ENCODE assay signal across 14 mouse cellular contexts in genomic region chr6:98947486-98948152, GRCm38 (mm10).
DNase-seq lines count a peak whose midpoint lies in the region; ATAC-seq and TF ChIP-seq lines count a peak whose summit lies in the region.
"Had no signal": no experiment of that assay in that cellular context is flagged by ENCODE, and none has a peak within 500 bp of the region (broad histone marks: within the 10 kb centered on the region; RNA-seq: fewer than 3 reads in every experiment).

No protein-coding gene starts in this region.

- TF ChIP-seq EP300 in lung, postnatal 0 days (IDR thresholded peaks at IDR 0.05) = no peak

- H3K4me3 ChIP-seq in forebrain, embryonic 12.5 days (replicated peaks) = no peak overlapping the region
- no peak overlapping the region for H3K4me3 ChIP-seq in forebrain, postnatal 0 days (ENCODE audit: low read depth, low read length)
- H3K4me3 ChIP-seq in lung, postnatal 0 days (ENCODE audit: low read depth, low read length) = no peak overlapping the region
- no peak overlapping the region for H3K4me3 ChIP-seq in forebrain, embryonic 14.5 days (ENCODE audit: low read depth, low read length)
- H3K4me3 ChIP-seq: hindbrain, embryonic 15.5 days; left cerebral cortex, adult 2 months; liver, embryonic 12.5 days; megakaryocyte, embryonic 14.5 days had no signal

- peak overlapping the region; percentile 53 for H3K27ac ChIP-seq in forebrain, embryonic 12.5 days
- H3K27ac ChIP-seq in forebrain, postnatal 0 days (ENCODE audit: low read depth, low read length) = no peak overlapping the region
- no peak overlapping the region for H3K27ac ChIP-seq in lung, postnatal 0 days (ENCODE audit: low read length)
- H3K27ac ChIP-seq in forebrain, embryonic 14.5 days (ENCODE audit: low read depth, low read length) = no peak overlapping the region
- H3K27ac ChIP-seq: hindbrain, embryonic 15.5 days; left cerebral cortex, adult 2 months; liver, embryonic 12.5 days had no signal

- H3K27me3 ChIP-seq in forebrain, embryonic 12.5 days = peaks cover 47% of the 10 kb centered on the region
- no peaks in the 10 kb centered on the region; the same call in 1 of the 2 replicates for H3K27me3 ChIP-seq in forebrain, postnatal 0 days (ENCODE audit: insufficient read depth, low read length)
- H3K27me3 ChIP-seq in lung, postnatal 0 days (replicated peaks; ENCODE audit: insufficient read depth, low read length) = no peaks in the 10 kb centered on the region
- no peaks in the 10 kb centered on the region for H3K27me3 ChIP-seq in forebrain, embryonic 14.5 days (replicated peaks; ENCODE audit: control insufficient read depth, insufficient read depth, low read length)
- H3K27me3 ChIP-seq: hindbrain, embryonic 15.5 days; liver, embryonic 12.5 days; megakaryocyte, embryonic 14.5 days had no signal

- TF ChIP-seq CTCF in forebrain, postnatal 0 days (IDR thresholded peaks at IDR 0.05; ENCODE audit: low read depth) = no peak
- TF ChIP-seq CTCF in lung, postnatal 0 days (IDR thresholded peaks at IDR 0.05) = no peak

- DNase-seq in forebrain, postnatal 0 days = no peak
- peak; percentile 26 for DNase-seq in lung, postnatal 36 days
- DNase-seq in lung, postnatal 0 days (ENCODE audit: low spot score) = no peak
- peak; percentile 89 for DNase-seq in forebrain, embryonic 14.5 days (ENCODE audit: low spot score)
- peak; percentile 92 for DNase-seq in retina, postnatal 1 day
- DNase-seq in spleen, adult 18-20 months = no peak
- no peak for DNase-seq in spleen, postnatal 4 days (ENCODE audit: low spot score in 2 of 2)
- DNase-seq: cerebellum, adult 9-10 months had no signal

- WGBS in forebrain, embryonic 12.5 days = 22% methylated on average over 11 of the region's 11 CpGs
- 25% methylated on average over 11 of the region's 11 CpGs for WGBS in forebrain, postnatal 0 days
- 72% methylated on average over 11 of the region's 11 CpGs for WGBS in lung, postnatal 0 days
- WGBS in forebrain, embryonic 14.5 days = 11% methylated on average over 11 of the region's 11 CpGs

- no peak overlapping the region for H3K4me2 ChIP-seq in forebrain, embryonic 12.5 days
- H3K4me2 ChIP-seq in forebrain, postnatal 0 days (ENCODE audit: low read depth) = no peak overlapping the region
- no peak overlapping the region for H3K4me2 ChIP-seq in lung, postnatal 0 days (replicated peaks; ENCODE audit: low read depth, low read length)
- no peak overlapping the region for H3K4me2 ChIP-seq in forebrain, embryonic 14.5 days (ENCODE audit: low read length)
- H3K4me2 ChIP-seq: hindbrain, embryonic 15.5 days; liver, embryonic 12.5 days had no signal

- H3K9ac ChIP-seq in forebrain, embryonic 12.5 days = no peak overlapping the region
- H3K9ac ChIP-seq in forebrain, postnatal 0 days = no peak overlapping the region
- H3K9ac ChIP-seq in lung, postnatal 0 days (replicated peaks; ENCODE audit: low read depth) = no peak overlapping the region
- no peak overlapping the region for H3K9ac ChIP-seq in forebrain, embryonic 14.5 days (ENCODE audit: low read length)
- H3K9ac ChIP-seq: hindbrain, embryonic 15.5 days; liver, embryonic 12.5 days had no signal

- H3K4me1 ChIP-seq in forebrain, embryonic 12.5 days = peaks cover 32% of the 10 kb centered on the region
- no peaks in the 10 kb centered on the region for H3K4me1 ChIP-seq in forebrain, postnatal 0 days (ENCODE audit: insufficient read depth)
- H3K4me1 ChIP-seq in lung, postnatal 0 days (ENCODE audit: insufficient read depth, low read depth, low read length) = peaks cover 18% of the 10 kb centered on the region; the same call in 1 of the 2 replicates
- H3K4me1 ChIP-seq in forebrain, embryonic 14.5 days (ENCODE audit: control insufficient read depth, insufficient read depth, low read length) = peaks cover 31% of the 10 kb centered on the region
- H3K4me1 ChIP-seq: liver, embryonic 12.5 days had no signal

- ATAC-seq in forebrain, embryonic 12.5 days (ENCODE audit: low FRiP score) = peak; percentile 73
- no peak; the same call in 1 of the 2 replicates for ATAC-seq in forebrain, postnatal 0 days
- ATAC-seq in lung, postnatal 0 days = no peak
- peak; percentile 82 for ATAC-seq in forebrain, embryonic 14.5 days
- ATAC-seq: liver, embryonic 12.5 days had no signal

- peaks cover 11% of the 10 kb centered on the region for H3K36me3 ChIP-seq in forebrain, embryonic 12.5 days (replicated peaks)
- H3K36me3 ChIP-seq in forebrain, postnatal 0 days (ENCODE audit: insufficient read depth) = peaks cover 7% of the 10 kb centered on the region
- H3K36me3 ChIP-seq in lung, postnatal 0 days (ENCODE audit: insufficient read depth, low read length) = peaks cover 20% of the 10 kb centered on the region; the same call in 1 of the 2 replicates
- peaks cover 10% of the 10 kb centered on the region; the same call in 1 of the 2 replicates for H3K36me3 ChIP-seq in forebrain, embryonic 14.5 days (ENCODE audit: control insufficient read depth, insufficient read depth, low read length)
- H3K36me3 ChIP-seq: hindbrain, embryonic 15.5 days had no signal

- H3K9me3 ChIP-seq in forebrain, embryonic 12.5 days = no peaks in the 10 kb centered on the region
- H3K9me3 ChIP-seq in forebrain, postnatal 0 days (ENCODE audit: low read length) = no peaks in the 10 kb centered on the region
- no peaks in the 10 kb centered on the region for H3K9me3 ChIP-seq in lung, postnatal 0 days (ENCODE audit: low read length)
- H3K9me3 ChIP-seq in forebrain, embryonic 14.5 days (replicated peaks; ENCODE audit: control insufficient read depth, low read length) = no peaks in the 10 kb centered on the region
- H3K9me3 ChIP-seq: G1E; hindbrain, embryonic 15.5 days; liver, embryonic 12.5 days; megakaryocyte, embryonic 14.5 days had no signal

Comparison
In these comparisons a context has a peak if more than half of its experiments do, and no peak if none do; other contexts are left out.
1. ATAC-seq: peak in forebrain, embryonic 12.5 days (single experiment) and forebrain, embryonic 14.5 days (single experiment); none in forebrain, postnatal 0 days (single experiment) and lung, postnatal 0 days (single experiment).
2. DNase-seq: peak in lung, postnatal 36 days (single experiment), forebrain, embryonic 14.5 days (single experiment) and retina, postnatal 1 day (single experiment); none in forebrain, postnatal 0 days (single experiment), lung, postnatal 0 days (single experiment), spleen, adult 18-20 months (0 of 2) and spleen, postnatal 4 days (0 of 2).